Mouse (Mus musculus) midbrain, embryonic 16.5 days (tissue): ENCODE data around the gene Foxd3. TPM values are rescaled to one million over a fixed set of nuclear protein-coding genes. Genes with fewer than 3 reads are reported as not detected.

Experiments used
- ATAC-seq: fragments of 200-750 bp; cut with Nextera tagmentation; 2 replicates; pipeline ENCODE4 v1.8.0; 2017; ENCODE audit warnings: moderate TSS enrichment
- H3K27ac ChIP-seq: fragments of 300-500 bp; sonication (generic); 2 replicates; pipeline ENCODE4 v1.5.1; 2014; ENCODE audit warnings: mild to moderate bottlenecking, low read length, mixed read lengths
- H3K27me3 ChIP-seq: fragments of 300-500 bp; sonication (generic); 2 replicates; pipeline ENCODE4 v1.6.1; 2014; ENCODE audit warnings: low read depth, low read length, mixed read lengths; ENCODE audit not compliant: control insufficient read depth, insufficient read depth
- H3K36me3 ChIP-seq: fragments of 300-500 bp; sonication (generic); 2 replicates; pipeline ENCODE4 v1.6.1; 2014; ENCODE audit warnings: mild to moderate bottlenecking, low read length, moderate library complexity, mixed read lengths; ENCODE audit not compliant: control insufficient read depth, insufficient read depth
- H3K4me1 ChIP-seq: fragments of 300-500 bp; sonication (generic); 2 replicates; pipeline ENCODE4 v1.6.1; 2014; ENCODE audit warnings: mild to moderate bottlenecking, low read length, mixed read lengths; ENCODE audit not compliant: control insufficient read depth, insufficient read depth
- H3K4me2 ChIP-seq: fragments of 300-500 bp; sonication (generic); 2 replicates; pipeline ENCODE4 v1.6.1; 2014; ENCODE audit warnings: mild to moderate bottlenecking, low read length, mixed read lengths
- H3K4me3 ChIP-seq: fragments of 300-500 bp; sonication (generic); 2 replicates; pipeline ENCODE4 v1.5.1; 2014; ENCODE audit warnings: low read depth, mild to moderate bottlenecking, low read length, moderate library complexity, mixed read lengths
- H3K9ac ChIP-seq: fragments of 300-500 bp; sonication (generic); 2 replicates; pipeline ENCODE4 v1.6.1; 2014; ENCODE audit warnings: low read depth, low read length, mixed read lengths
- H3K9me3 ChIP-seq: fragments of 300-500 bp; sonication (generic); replicated peaks from 2 replicates; pipeline ENCODE4 v1.6.1; 2014; ENCODE audit warnings: mild to moderate bottlenecking, low read length, mixed read lengths; ENCODE audit not compliant: control insufficient read depth, poor library complexity, severe bottlenecking
- WGBS: fragments of 180-500 bp; shearing (Covaris S2); extraction: QIAGEN DNeasy Blood & Tissue Kit; methylation state at CpG from one replicate; pipeline ENCODE4 v1.1.7; 2014; 5-methylcytosine and 5-hydroxymethylcytosine counted together
- polyA plus RNA-seq: library from polyadenylated mRNA; unstranded; fragments of >200 nt; fragmentation: Nextera tagmentation; extraction: Ambion mirVana; gene quantifications from 2 replicates; pipeline ENCODE4 v1.2.1, GENCODE M21; 2015

The Foxd3 gene
- polyA plus RNA-seq, 1 experiment from 2014 or later, result 0.18 TPM

GRCm38 (mm10) chr4:99661956-99662355 lies 5.9 kb downstream of the Foxd3 start:
- H3K9me3 ChIP-seq, result no peaks in the 10 kb centered on the region
- 4% methylated on average over 12 of the region's 12 CpGs for WGBS
- H3K27ac ChIP-seq, result no peak overlapping the region
- H3K27me3 ChIP-seq, result peaks cover 37% of the 10 kb centered on the region
- no peak overlapping the region for H3K9ac ChIP-seq
- no peaks in the 10 kb centered on the region for H3K36me3 ChIP-seq
- ATAC-seq, result no peak
- no peak overlapping the region for H3K4me3 ChIP-seq
- no peak overlapping the region for H3K4me2 ChIP-seq
- H3K4me1 ChIP-seq, result peaks cover 3% of the 10 kb centered on the region; the same call in 1 of the 2 replicates

- Histone ChIP-seq H3K27me3 (peaks cover 39% of the 10 kb centered on the region), H3K4me2 (no peak overlapping the region), H3K36me3 (no peaks in the 10 kb centered on the region), H3K4me1 (peaks cover under 1% of the 10 kb centered on the region; the same call in 1 of the 2 replicates), H3K4me3 (no peak overlapping the region), H3K27ac (no peak overlapping the region), H3K9me3 (no peaks in the 10 kb centered on the region), H3K9ac (no peak overlapping the region)
- 12% methylated on average over 9 of the region's 9 CpGs for WGBS
- ATAC-seq, result no peak
These were observed 6.3 kb downstream of the Foxd3 start for GRCm38 (mm10) chr4:99662431-99662830.

- peaks cover 37% of the 10 kb centered on the region for H3K27me3 ChIP-seq
These were observed 6.9 kb downstream of the Foxd3 start for GRCm38 (mm10) chr4:99662841-99663567.

GRCm38 (mm10) chr4:99663710-99664109 lies 7.6 kb downstream of the Foxd3 start:
- WGBS, result 13% methylated on average over 8 of the region's 8 CpGs
- no peak overlapping the region for H3K27ac ChIP-seq
- H3K9ac ChIP-seq, result no peak overlapping the region

More at GRCm38 (mm10) chr4:99662841-99663567, 6.9 kb downstream of the Foxd3 start:
- no peak overlapping the region for H3K27ac ChIP-seq
- H3K9me3 ChIP-seq, result no peaks in the 10 kb centered on the region
- H3K4me1 ChIP-seq, result no peaks in the 10 kb centered on the region; the same call in 1 of the 2 replicates
- H3K4me3 ChIP-seq, result no peak overlapping the region
- H3K36me3 ChIP-seq, result no peaks in the 10 kb centered on the region
- ATAC-seq, result no peak
- WGBS, result 3% methylated on average over 34 of the region's 34 CpGs
- H3K4me2 ChIP-seq, result no peak overlapping the region
- H3K9ac ChIP-seq, result no peak overlapping the region

GRCm38 (mm10) chr4:99670203-99670851 lies 14.2 kb downstream of the Foxd3 start:
- H3K27ac ChIP-seq, result no peak overlapping the region
- H3K27me3 ChIP-seq, result peaks cover 5% of the 10 kb centered on the region
- no peaks in the 10 kb centered on the region for H3K4me1 ChIP-seq
- no peaks in the 10 kb centered on the region for H3K9me3 ChIP-seq
- WGBS, result 91% methylated on average over 7 of the region's 7 CpGs
- no peak overlapping the region for H3K9ac ChIP-seq
- no peak for ATAC-seq
- H3K4me2 ChIP-seq, result no peak overlapping the region
- no peak overlapping the region for H3K4me3 ChIP-seq
- H3K36me3 ChIP-seq, result no peaks in the 10 kb centered on the region

More at GRCm38 (mm10) chr4:99663710-99664109, 7.6 kb downstream of the Foxd3 start:
- Histone ChIP-seq H3K4me2 (no peak overlapping the region), H3K4me1 (no peaks in the 10 kb centered on the region; the same call in 1 of the 2 replicates), H3K36me3 (no peaks in the 10 kb centered on the region), H3K27me3 (peaks cover 35% of the 10 kb centered on the region), H3K9me3 (no peaks in the 10 kb centered on the region), H3K4me3 (no peak overlapping the region)
- no peak for ATAC-seq

GRCm38 (mm10) chr4:99675191-99675590 lies 19.1 kb downstream of the Foxd3 start:
- Histone ChIP-seq H3K4me2 (no peak overlapping the region), H3K4me3 (no peak overlapping the region), H3K9me3 (no peaks in the 10 kb centered on the region), H3K9ac (no peak overlapping the region), H3K4me1 (no peaks in the 10 kb centered on the region), H3K27ac (no peak overlapping the region), H3K27me3 (no peaks in the 10 kb centered on the region), H3K36me3 (no peaks in the 10 kb centered on the region)
- no peak for ATAC-seq

- Histone ChIP-seq H3K4me2 (no peak overlapping the region), H3K4me3 (no peak overlapping the region), H3K9ac (no peak overlapping the region), H3K27ac (no peak overlapping the region), H3K27me3 (no peaks in the 10 kb centered on the region), H3K9me3 (no peaks in the 10 kb centered on the region), H3K36me3 (no peaks in the 10 kb centered on the region), H3K4me1 (no peaks in the 10 kb centered on the region)
- 87% methylated on average over 6 of the region's 6 CpGs for whole genome bisulfite sequencing
- ATAC-seq, result no peak
These were observed 27.8 kb downstream of the Foxd3 start for GRCm38 (mm10) chr4:99683941-99684340.

- Histone ChIP-seq H3K4me1 (no peaks in the 10 kb centered on the region), H3K4me3 (no peak overlapping the region), H3K36me3 (no peaks in the 10 kb centered on the region), H3K9ac (no peak overlapping the region), H3K27me3 (no peaks in the 10 kb centered on the region), H3K27ac (no peak overlapping the region), H3K4me2 (no peak overlapping the region), H3K9me3 (no peaks in the 10 kb centered on the region)
- 64% methylated on average over 5 of the region's 5 CpGs for WGBS
- no peak for ATAC-seq
These were observed 30.2 kb downstream of the Foxd3 start for GRCm38 (mm10) chr4:99686308-99686707.
